Mouse (Mus musculus) telencephalon, adult 2 months (tissue): ENCODE measurements around the gene Arl13b.

Experiments
- DNase-seq: peaks from one replicate; pipeline ENCODE4 v3.0.0-alpha.2; 2011; ENCODE audit warnings: low read depth, low spot score

The Arl13b gene

GRCm38 (mm10) chr16:62846498-62847312 lies at the start of gene Arl13b:
Gene Arl13b, minus strand, starts transcription at chr16:62847040.
- DNase-seq, result peak; percentile 98

DNA sequence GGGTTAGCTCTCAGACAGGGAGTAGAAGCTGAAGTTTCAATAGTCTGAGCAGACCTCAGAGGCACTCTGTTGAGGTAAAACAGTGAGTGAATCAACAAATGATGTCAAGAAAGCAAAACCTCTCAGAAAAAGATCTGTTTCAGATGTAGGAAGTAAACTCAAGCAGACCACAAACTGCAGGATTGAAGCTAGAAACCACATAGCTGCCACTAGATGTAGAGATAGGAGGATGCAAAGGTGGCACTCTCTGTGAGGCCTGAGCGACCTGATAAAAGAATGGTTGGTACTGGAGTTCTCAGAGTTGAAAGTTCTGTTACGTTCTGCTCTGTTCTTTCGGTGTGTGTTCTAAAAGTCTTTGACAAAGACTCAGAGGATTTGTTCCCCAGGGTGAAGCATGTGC lies 49.0 kb upstream of the Arl13b start:
- no peak for DNase-seq

DNA sequence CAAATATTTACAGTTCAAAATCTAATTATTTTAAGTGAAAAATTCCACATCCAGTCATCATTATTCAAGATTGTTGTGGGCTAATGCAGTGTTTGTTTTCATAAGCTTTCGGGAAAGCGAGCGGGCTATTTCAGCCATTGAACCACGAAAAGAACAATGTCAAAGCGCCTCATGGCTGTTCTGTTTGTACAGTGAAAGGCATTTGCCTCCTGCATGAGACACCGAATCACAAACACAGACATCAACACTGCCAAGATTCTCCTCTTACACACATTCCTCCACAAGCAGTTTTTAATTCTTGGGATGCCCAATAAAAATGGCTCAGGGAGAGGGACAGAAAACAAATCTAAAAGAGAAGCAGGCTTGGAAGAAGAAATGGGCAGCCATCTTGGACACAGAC lies 27.2 kb upstream of the Arl13b start:
- DNase-seq, result no peak

DNA sequence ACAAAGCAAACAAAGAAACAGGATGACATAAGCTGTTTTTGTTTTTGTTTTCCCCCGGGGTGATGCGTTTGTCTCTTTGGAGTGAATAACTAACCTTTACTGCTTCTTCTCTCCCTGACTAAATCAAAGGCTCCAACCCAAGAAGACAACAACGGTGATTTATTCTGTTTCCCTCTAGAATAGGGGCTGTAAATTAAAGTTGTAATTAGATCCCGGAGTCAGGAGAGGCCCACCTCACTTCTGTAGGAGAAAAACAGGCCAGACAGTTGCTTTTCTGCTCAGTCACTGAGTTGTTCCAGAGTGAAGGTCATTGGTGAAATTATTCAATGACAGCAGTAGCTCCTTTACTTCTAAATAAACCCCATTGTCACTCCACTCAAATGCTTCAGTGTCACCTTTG lies 26.3 kb upstream of the Arl13b start:
- DNase-seq, result no peak

- no peak for DNase-seq
These were observed 25.9 kb upstream of the Arl13b start for GRCm38 (mm10) chr16:62872688-62873117.

DNA sequence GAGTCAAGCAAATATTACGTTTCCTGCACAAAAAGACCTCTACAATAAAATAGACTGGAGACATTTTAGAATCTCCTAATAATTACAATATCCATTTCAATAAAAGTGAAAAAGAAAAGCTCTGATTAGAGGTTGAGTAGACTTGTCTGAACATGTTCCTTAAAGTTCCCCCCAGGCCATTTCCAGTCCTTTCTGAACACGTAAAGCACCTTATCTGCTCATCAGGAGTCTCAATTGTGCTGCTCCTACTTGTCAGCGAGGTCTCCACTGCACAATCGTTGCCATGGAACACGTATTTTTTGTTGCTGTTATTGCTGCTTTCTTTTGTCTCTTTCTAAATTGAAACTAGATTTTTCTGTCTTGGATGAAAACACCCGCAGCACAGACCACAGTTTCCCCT lies 14.6 kb upstream of the Arl13b start:
- DNase-seq, result no peak

GRCm38 (mm10) chr16:62860140-62860539 lies 13.3 kb upstream of the Arl13b start:
- peak; percentile 31 for DNase-seq

- no peak for DNase-seq
These were observed 11.2 kb upstream of the Arl13b start for GRCm38 (mm10) chr16:62858018-62858417.

GRCm38 (mm10) chr16:62857498-62857897 lies 10.7 kb upstream of the Arl13b start:
- no peak for DNase-seq

- DNase-seq, result no peak
These were observed 9.4 kb upstream of the Arl13b start for GRCm38 (mm10) chr16:62856273-62856672.

DNA sequence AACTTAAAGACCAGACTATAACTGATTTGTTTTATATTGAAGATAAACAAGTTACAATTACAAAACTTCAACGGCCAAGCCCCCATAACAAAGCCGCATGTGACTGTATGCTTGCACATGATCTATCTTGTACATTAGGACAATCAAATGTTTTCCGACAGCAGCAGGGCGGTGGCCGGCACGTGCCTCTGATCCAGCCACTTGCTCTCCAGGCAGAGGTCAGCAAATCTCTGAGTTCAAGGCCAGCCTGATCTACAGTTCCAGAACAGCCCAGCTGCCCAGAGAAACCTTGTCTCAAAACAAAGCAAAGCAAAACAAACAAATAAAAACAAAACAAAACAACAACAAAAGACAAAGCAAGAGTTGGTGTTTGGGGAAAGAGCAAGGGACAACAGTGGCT lies 8.5 kb upstream of the Arl13b start:
- DNase-seq, result no peak

GRCm38 (mm10) chr16:62854191-62855068 lies 7.6 kb upstream of the Arl13b start, which contains the start of gene Pros1:
Gene Pros1, plus strand, starts transcription at chr16:62854307.
- DNase-seq, result no peak

DNA sequence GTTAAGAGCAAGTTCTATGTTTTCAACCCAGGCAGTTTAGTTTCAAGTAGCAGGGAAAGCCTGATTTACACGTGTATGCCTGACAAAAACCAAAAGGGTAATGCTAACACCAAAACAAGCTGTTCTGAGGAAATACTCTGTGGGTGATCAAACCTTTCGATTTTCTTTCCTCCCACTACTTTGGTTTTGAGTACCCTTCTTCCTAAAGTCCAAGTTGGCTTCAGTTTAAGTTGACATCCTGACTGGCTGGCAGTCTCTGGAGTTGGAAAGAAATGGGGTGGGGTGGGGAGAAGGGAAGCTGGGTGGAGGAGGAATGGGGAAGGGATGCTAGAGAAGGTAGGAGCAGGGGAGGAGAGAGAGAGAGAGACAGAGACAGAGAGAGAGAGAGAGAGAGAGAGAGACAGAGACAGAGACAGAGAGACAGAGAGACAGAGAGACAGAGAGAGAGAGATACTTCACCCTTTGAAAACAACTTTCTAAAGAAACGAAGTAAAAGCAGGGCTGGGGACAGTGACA lies 6.8 kb upstream of the Arl13b start:
- DNase-seq, result no peak

DNA sequence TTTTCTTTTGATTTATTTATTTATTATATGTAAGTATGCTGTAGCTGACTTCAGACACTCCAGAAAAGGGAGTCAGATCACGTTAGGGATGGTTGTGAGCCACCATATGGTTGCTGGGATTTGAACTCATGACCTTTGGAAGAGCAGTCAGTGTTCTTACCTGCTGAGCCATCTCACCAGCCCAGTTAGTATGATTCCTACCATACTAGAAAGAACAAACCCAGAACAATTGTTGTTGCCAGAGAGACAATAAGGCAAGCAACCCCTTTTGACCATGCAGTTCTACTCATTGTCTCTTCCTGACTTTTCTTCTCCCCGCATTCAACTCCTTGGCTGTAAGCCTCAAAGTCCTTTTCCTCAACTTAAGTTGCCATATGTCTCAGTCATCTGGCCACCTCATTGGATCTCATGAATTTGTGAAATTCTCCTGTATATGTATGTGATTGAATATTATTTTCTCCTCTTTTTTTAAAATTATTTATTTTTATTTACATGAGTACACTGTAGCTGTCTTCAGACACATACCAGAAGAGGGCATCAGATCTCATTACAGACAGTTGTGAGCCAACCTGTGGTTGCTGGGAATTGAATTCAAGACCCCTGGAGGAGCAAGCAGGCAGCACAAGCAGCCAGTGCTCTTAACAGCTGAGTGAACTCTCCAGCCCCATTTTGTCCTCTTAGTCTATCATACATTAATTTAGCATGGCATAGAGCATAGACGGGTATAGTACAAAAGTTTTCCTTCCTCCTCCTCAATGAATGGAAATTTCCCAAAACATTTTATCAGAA lies 5.8 kb upstream of the Arl13b start:
- DNase-seq, result no peak

DNA sequence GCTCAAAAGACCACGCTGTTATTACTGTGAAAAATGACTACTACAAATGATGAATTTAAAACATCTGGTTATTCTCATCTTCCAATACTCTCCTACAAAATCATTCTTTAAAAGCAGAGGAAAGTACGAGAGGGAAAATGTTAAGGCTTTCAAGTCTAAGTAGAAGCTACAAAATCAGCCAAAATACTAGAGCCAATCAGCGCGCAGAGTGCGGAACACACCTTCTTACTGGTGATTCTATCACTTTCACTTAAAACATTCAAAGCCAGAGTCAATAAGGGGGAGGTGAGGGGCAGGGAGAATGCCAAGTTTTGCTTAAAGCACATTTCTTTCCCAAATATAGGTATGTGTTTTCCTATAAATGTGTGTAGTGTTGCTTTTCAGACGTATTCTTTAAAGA lies 1.5 kb downstream of the Arl13b start:
- no peak for DNase-seq

DNA sequence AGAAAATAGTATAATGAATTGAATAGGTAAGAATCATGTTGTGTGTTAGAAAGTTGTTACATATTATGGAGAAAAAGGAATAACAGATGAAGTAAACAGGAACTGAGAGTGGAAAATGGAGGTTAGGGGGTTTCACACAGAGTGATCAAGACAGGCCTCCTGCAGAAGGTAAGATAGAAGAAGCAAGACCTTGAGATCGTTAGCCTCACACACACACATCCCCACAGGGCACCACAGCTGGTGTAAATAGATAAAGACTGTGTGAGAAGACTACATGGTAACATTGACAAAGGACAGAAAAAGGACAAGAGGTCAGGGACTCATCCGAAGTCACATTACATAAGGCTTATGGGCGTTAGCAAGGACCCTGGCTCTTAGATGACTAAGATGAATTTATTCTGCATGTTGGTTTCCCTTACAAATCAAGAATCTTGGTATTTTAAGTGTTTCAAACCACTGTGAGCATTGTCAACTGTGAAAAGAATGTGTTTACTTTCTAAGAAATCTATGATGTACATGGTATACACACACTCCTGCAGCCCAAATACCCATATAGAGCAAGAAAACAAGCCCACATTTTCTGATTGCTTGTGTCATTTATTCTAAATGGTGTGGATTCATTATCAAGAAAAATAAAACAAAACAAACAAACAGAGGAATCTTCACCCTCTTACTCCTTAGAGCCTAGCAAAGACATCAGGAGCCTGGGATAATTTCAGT lies 12.7 kb downstream of the Arl13b start:
- no peak for DNase-seq

DNA sequence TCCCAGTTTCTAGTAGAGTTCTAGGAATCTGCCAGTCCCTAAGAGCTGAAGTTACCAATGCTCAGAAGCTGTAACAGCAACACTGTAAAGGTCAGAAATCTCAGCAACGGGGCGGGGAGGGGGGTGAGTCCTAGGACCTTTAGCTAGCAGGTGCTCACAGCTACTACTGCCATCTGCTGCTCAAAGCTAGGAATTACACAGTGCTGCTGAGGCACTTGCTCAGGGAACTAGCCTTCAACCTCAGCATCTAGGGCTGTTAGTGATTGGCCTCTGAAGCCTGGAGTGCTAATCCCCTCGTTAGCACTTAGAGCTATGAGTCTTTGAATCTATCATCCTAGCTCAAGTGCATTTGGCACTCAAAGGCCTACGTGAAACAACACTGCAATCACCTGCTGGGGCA lies 14.4 kb downstream of the Arl13b start:
- no peak for DNase-seq

DNA sequence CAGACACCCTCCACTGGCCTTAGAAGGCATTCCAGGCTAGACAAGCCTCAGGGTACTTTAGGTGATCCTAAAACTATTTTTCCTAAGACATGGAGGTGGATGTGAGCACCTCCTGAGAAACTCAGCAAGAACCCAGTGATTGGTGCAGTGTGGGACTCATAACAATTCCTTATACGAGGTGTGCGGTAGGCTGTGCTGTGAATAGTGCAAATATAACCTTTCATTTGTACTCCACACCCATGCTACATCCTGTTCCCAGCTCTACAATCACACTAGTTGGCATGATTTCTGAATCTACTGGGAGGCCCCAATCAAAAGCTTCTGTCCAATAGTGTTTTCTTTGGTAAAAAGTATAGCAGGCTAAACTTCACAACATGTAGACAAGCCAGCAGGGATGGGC lies 14.8 kb downstream of the Arl13b start:
- no peak for DNase-seq

DNA sequence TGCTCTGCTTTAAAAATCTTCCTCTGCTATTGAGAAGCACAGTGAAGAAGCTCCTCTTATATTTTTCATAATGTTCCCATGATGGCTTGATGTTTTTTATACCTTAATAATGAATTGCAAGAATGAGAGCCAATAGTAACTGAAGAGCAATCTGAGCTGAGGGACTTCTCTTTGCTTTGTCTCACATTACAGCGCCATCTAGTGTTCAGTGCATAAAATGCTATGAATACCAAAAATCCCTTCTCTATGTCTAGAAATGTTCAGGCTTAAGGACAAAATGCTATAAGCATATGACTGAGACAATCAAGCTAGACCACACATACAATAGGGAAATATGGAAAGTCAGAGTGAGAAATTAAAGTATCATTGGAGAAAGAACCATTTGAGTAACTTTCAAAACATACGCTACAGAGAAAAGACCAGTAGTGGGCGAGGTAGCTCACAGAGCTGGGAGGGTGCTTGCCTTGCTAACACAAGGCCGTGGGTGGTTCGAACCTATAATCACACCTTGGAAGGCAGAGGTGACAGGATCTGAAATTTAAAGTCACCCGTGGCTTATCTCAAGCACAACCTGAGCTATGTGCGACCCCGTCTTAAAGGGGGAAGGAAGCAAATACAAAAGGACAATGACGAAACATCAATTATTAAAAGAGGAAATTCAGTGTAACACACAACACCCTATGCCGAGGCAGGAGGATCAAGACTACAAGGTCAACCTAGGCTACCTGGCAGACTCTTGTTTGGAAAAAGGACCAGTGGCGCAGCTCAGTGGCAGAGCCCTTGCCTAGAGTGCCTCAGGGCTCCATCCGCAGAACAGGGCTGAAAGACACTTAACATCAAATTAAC lies 20.5 kb downstream of the Arl13b start:
- DNase-seq, result no peak

DNA sequence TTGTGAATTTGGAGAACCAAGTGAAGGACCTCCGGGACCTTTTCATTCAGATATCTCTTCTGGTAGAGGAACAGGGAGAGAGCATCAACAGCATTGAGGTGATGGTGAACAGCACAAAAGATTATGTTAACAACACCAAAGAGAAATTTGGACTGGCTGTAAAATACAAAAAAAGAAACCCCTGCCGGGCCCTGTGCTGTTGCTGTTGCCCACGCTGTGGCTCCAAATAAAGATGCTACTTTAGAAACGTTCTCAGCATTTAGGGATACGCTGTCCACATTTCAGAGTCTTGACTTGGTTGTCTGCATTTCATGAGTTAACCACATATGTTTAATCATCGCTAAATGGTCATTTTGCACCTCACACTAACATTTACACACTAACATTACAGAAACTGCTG lies 24.4 kb downstream of the Arl13b start:
- no peak for DNase-seq
